Mouse (Mus musculus) regulatory T cell (primary cell): ENCODE measurements around the gene Unc5c.

Experiments used
- in situ Hi-C: fragments of 300-600 bp; cut with MboI, MseI; formaldehyde crosslinking; loops from one replicate; pipeline ENCODE4 v1.15.1; 2025; ENCODE audit warnings: high pct_unique_total_duplicates

Unc5c gene

GRCm38 (mm10) chr3:141511253-141512038 is 46.4 kb downstream of the Unc5c start:
- in situ Hi-C loops: no loop called here

GRCm38 (mm10) chr3:141528751-141529150 is 63.7 kb downstream of the Unc5c start:
- in situ Hi-C loops: no loop called here

GRCm38 (mm10) chr3:141529599-141529998 is 64.6 kb downstream of the Unc5c start:
- in situ Hi-C loops: no loop called here

- in situ Hi-C loops: no loop called here
Observed at GRCm38 (mm10) chr3:141533861-141534260, 68.8 kb downstream of the Unc5c start.

- in situ Hi-C loops: no loop called here
Observed at GRCm38 (mm10) chr3:141536857-141537256, 71.8 kb downstream of the Unc5c start.

- in situ Hi-C loops: no loop called here
Observed at GRCm38 (mm10) chr3:141538120-141538519, 73.1 kb downstream of the Unc5c start.

- in situ Hi-C loops: no loop called here
Observed at GRCm38 (mm10) chr3:141540749-141541148, 75.7 kb downstream of the Unc5c start.

- in situ Hi-C loops: no loop called here
Observed at GRCm38 (mm10) chr3:141547341-141547814, 82.4 kb downstream of the Unc5c start.

- in situ Hi-C loops: no loop called here
Observed at GRCm38 (mm10) chr3:141549661-141550060, 84.6 kb downstream of the Unc5c start.

GRCm38 (mm10) chr3:141552960-141553359 is 87.9 kb downstream of the Unc5c start:
- in situ Hi-C loops: no loop called here

GRCm38 (mm10) chr3:141557072-141557471 is 92.1 kb downstream of the Unc5c start:
- in situ Hi-C loops: no loop called here

- in situ Hi-C loops: no loop called here
Observed at GRCm38 (mm10) chr3:141575076-141575688, 110.2 kb downstream of the Unc5c start.

- in situ Hi-C loops: no loop called here
Observed at GRCm38 (mm10) chr3:141577382-141577781, 112.4 kb downstream of the Unc5c start.

- in situ Hi-C loops: no loop called here
Observed at GRCm38 (mm10) chr3:141581190-141581891, 116.3 kb downstream of the Unc5c start.

GRCm38 (mm10) chr3:141581892-141582214 is 116.8 kb downstream of the Unc5c start:
- in situ Hi-C loops: no loop called here

- in situ Hi-C loops: no loop called here
Observed at GRCm38 (mm10) chr3:141583180-141583579, 118.2 kb downstream of the Unc5c start.

GRCm38 (mm10) chr3:141589392-141590012 is 124.5 kb downstream of the Unc5c start:
- in situ Hi-C loops: no loop called here

GRCm38 (mm10) chr3:141593249-141593648 is 128.2 kb downstream of the Unc5c start:
- in situ Hi-C loops: no loop called here

GRCm38 (mm10) chr3:141594120-141594519 is 129.1 kb downstream of the Unc5c start:
- in situ Hi-C loops: no loop called here

- in situ Hi-C loops: no loop called here
Observed at GRCm38 (mm10) chr3:141595073-141595472, 130.1 kb downstream of the Unc5c start.

- in situ Hi-C loops: no loop called here
Observed at GRCm38 (mm10) chr3:141596461-141596860, 131.4 kb downstream of the Unc5c start.

GRCm38 (mm10) chr3:141596881-141597280 is 131.9 kb downstream of the Unc5c start:
- in situ Hi-C loops: no loop called here
